Mouse (Mus musculus): ENCODE data around the gene Nudt8. TPM values are rescaled to one million over a fixed set of nuclear protein-coding genes. Genes with fewer than 3 reads are reported as not detected.

The Nudt8 gene
- polyA plus RNA-seq, 1 experiment: 36.9 TPM

GRCm38 (mm10) chr19:3996747-3997146 lies 3.6 kb upstream of the Nudt8 start:
- Histone ChIP-seq H3K27me3 (ENCODE audit: control insufficient read depth, insufficient read depth, insufficient read length) (peaks cover 18% of the 10 kb centered on the region), H3K4me2 (ENCODE audit: low read depth) (no peak overlapping the region), H3K4me3 (no peak overlapping the region), H3K36me3 (ENCODE audit: control insufficient read depth, insufficient read depth) (no peaks in the 10 kb centered on the region), H3ac (ENCODE audit: control insufficient read depth, insufficient read length) (no peak overlapping the region), H3K79me2 (ENCODE audit: control insufficient read depth, insufficient read depth) (no peaks in the 10 kb centered on the region)
- TF ChIP-seq POLR2AphosphoS2 (IDR thresholded peaks at IDR 0.05; ENCODE audit: insufficient read length, low read depth): no peak
- no peak for TF ChIP-seq POLR2A (IDR thresholded peaks at IDR 0.05; ENCODE audit: insufficient read length, low read depth)
- no peak for TF ChIP-seq E2F4 (IDR thresholded peaks at IDR 0.05; ENCODE audit: insufficient read depth)
- TF ChIP-seq MYOD1 (IDR thresholded peaks at IDR 0.05; ENCODE audit: control insufficient read depth in 1 of 3, insufficient read length in 2 of 3, low read depth in 2 of 3): no peak
- no peak for TF ChIP-seq MYOG (IDR thresholded peaks at IDR 0.05; ENCODE audit: control insufficient read depth in 1 of 3, insufficient read depth in 1 of 3, insufficient read length in 2 of 3, low read depth in 2 of 3)
- no peak for TF ChIP-seq REST (IDR thresholded peaks at IDR 0.05; ENCODE audit: insufficient read depth, insufficient read length)
- TF ChIP-seq SRF (IDR thresholded peaks at IDR 0.05; ENCODE audit: control insufficient read depth, insufficient read length, low read depth): no peak
- TF ChIP-seq TCF12 (IDR thresholded peaks at IDR 0.05; ENCODE audit: insufficient read depth, poor library complexity, severe bottlenecking): no peak
- TF ChIP-seq USF1 (IDR thresholded peaks at IDR 0.05; ENCODE audit: low read depth): no peak
- TF ChIP-seq MAX (IDR thresholded peaks at IDR 0.05; ENCODE audit: low read depth): no peak
- no peak for TF ChIP-seq CEBPB (IDR thresholded peaks at IDR 0.05; ENCODE audit: insufficient read depth, poor library complexity, severe bottlenecking)
- TF ChIP-seq TCF3 (IDR thresholded peaks at IDR 0.05; ENCODE audit: insufficient read length, low read depth): no peak

GRCm38 (mm10) chr19:3997231-3997630 lies 3.1 kb upstream of the Nudt8 start:
- Histone ChIP-seq H3K4me2 (ENCODE audit: low read depth) (no peak overlapping the region), H3K79me2 (ENCODE audit: control insufficient read depth, insufficient read depth) (no peaks in the 10 kb centered on the region)
- TF ChIP-seq E2F4 (IDR thresholded peaks at IDR 0.05; ENCODE audit: insufficient read depth) (no peak), CEBPB (IDR thresholded peaks at IDR 0.05; ENCODE audit: insufficient read depth, poor library complexity, severe bottlenecking) (no peak), MYOD1 (IDR thresholded peaks at IDR 0.05; ENCODE audit: control insufficient read depth in 1 of 3, insufficient read length in 2 of 3, low read depth in 2 of 3) (no peak), SRF (IDR thresholded peaks at IDR 0.05; ENCODE audit: control insufficient read depth, insufficient read length, low read depth) (no peak), REST (IDR thresholded peaks at IDR 0.05; ENCODE audit: insufficient read depth, insufficient read length) (no peak), MAX (IDR thresholded peaks at IDR 0.05; ENCODE audit: low read depth) (no peak), POLR2A (IDR thresholded peaks at IDR 0.05; ENCODE audit: insufficient read length, low read depth) (no peak), POLR2AphosphoS2 (IDR thresholded peaks at IDR 0.05; ENCODE audit: insufficient read length, low read depth) (no peak), TCF12 (IDR thresholded peaks at IDR 0.05; ENCODE audit: insufficient read depth, poor library complexity, severe bottlenecking) (no peak), USF1 (IDR thresholded peaks at IDR 0.05; ENCODE audit: low read depth) (no peak), MYOG (IDR thresholded peaks at IDR 0.05; ENCODE audit: control insufficient read depth in 1 of 3, insufficient read depth in 1 of 3, insufficient read length in 2 of 3, low read depth in 2 of 3) (no peak), TCF3 (IDR thresholded peaks at IDR 0.05; ENCODE audit: insufficient read length, low read depth) (no peak)

GRCm38 (mm10) chr19:3998335-3998734 lies 2.0 kb upstream of the Nudt8 start:
- H3K27me3 ChIP-seq (ENCODE audit: control insufficient read depth, insufficient read depth, insufficient read length): peaks cover 2% of the 10 kb centered on the region
- no peak overlapping the region for H3K4me3 ChIP-seq
- H3K36me3 ChIP-seq (ENCODE audit: control insufficient read depth, insufficient read depth): no peaks in the 10 kb centered on the region
- TF ChIP-seq MYOG (IDR thresholded peaks at IDR 0.05; ENCODE audit: control insufficient read depth in 1 of 3, insufficient read depth in 1 of 3, insufficient read length in 2 of 3, low read depth in 2 of 3) (no peak), POLR2AphosphoS2 (IDR thresholded peaks at IDR 0.05; ENCODE audit: insufficient read length, low read depth) (no peak), E2F4 (IDR thresholded peaks at IDR 0.05; ENCODE audit: insufficient read depth) (no peak), MAX (IDR thresholded peaks at IDR 0.05; ENCODE audit: low read depth) (no peak), REST (IDR thresholded peaks at IDR 0.05; ENCODE audit: insufficient read depth, insufficient read length) (no peak), CEBPB (IDR thresholded peaks at IDR 0.05; ENCODE audit: insufficient read depth, poor library complexity, severe bottlenecking) (no peak), POLR2A (IDR thresholded peaks at IDR 0.05; ENCODE audit: insufficient read length, low read depth) (no peak), TCF3 (IDR thresholded peaks at IDR 0.05; ENCODE audit: insufficient read length, low read depth) (no peak)
- no peak overlapping the region for H3K4me2 ChIP-seq (ENCODE audit: low read depth)
- H3K79me2 ChIP-seq (ENCODE audit: control insufficient read depth, insufficient read depth): no peaks in the 10 kb centered on the region
- H3ac ChIP-seq (ENCODE audit: control insufficient read depth, insufficient read length): no peak overlapping the region

More at GRCm38 (mm10) chr19:3997231-3997630, 3.1 kb upstream of the Nudt8 start:
- H3ac ChIP-seq (ENCODE audit: control insufficient read depth, insufficient read length): no peak overlapping the region
- no peak overlapping the region for H3K4me3 ChIP-seq
- H3K36me3 ChIP-seq (ENCODE audit: control insufficient read depth, insufficient read depth): no peaks in the 10 kb centered on the region
- peaks cover 13% of the 10 kb centered on the region for H3K27me3 ChIP-seq (ENCODE audit: control insufficient read depth, insufficient read depth, insufficient read length)

GRCm38 (mm10) chr19:3999121-3999730 lies 1.2 kb upstream of the Nudt8 start:
- TF ChIP-seq MYOG (IDR thresholded peaks at IDR 0.05; ENCODE audit: control insufficient read depth in 1 of 3, insufficient read depth in 1 of 3, insufficient read length in 2 of 3, low read depth in 2 of 3): no peak
- no peak for TF ChIP-seq POLR2A (IDR thresholded peaks at IDR 0.05; ENCODE audit: insufficient read length, low read depth)
- no peak for TF ChIP-seq MAX (IDR thresholded peaks at IDR 0.05; ENCODE audit: low read depth)
- no peak for TF ChIP-seq REST (IDR thresholded peaks at IDR 0.05; ENCODE audit: insufficient read depth, insufficient read length)
- Histone ChIP-seq H3K27me3 (ENCODE audit: control insufficient read depth, insufficient read depth, insufficient read length) (no peaks in the 10 kb centered on the region), H3K4me3 (peak overlapping the region; percentile 35), H3K36me3 (ENCODE audit: control insufficient read depth, insufficient read depth) (no peaks in the 10 kb centered on the region), H3K79me2 (ENCODE audit: control insufficient read depth, insufficient read depth) (no peaks in the 10 kb centered on the region), H3ac (ENCODE audit: control insufficient read depth, insufficient read length) (no peak overlapping the region), H3K4me2 (ENCODE audit: low read depth) (peak overlapping the region; percentile 87)
